ENCODE assay signal across 8 mouse cellular contexts in the genomic region with DNA sequence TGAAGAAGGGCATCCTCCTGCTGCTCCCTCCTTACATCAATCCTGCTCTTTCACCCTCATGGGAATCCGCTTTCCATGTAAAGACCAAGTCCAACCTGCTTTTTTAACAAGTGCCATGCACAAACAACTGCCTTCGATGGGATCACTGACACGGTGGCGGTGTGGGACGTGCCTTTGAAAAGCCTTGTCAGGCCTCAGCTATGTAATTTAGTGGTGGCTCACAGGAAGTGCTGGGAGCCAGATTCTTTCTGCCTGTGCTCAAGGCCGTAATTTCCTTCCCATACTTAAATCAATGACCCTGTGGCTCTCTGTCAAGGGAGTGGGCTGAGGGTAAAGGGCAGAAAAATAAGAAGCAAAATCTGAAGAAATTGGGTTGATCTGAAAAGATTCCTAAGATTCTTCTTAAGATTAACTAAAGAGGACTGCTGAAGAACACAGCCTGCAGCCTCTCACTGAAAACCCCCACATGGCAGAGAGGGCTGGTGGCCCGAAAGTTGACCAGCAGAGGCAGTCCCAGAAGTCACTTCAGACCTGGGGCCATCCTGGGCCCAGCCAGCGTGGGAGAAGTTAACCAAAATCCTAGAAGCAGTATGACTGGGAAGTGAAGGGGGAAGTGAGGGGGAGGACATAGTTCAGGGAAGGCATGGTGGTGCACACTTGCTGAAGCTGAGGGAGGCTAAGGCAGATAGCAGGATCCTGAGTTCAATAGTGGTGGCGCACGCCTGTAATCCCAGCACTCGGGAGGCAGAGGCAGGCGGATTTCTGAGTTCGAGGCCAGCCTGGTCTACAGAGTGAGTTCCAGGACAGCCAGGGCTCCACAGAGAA. TPM values are rescaled to one million over a fixed set of nuclear protein-coding genes. Genes with fewer than 3 reads are reported as not detected.
DNase-seq lines count a peak whose midpoint lies in the region; ATAC-seq and TF ChIP-seq lines count a peak whose summit lies in the region.

No protein-coding gene starts in this region.

- H3K9me3 ChIP-seq in embryonic facial prominence, embryonic 10.5 days = no peaks in the 10 kb centered on the region
- no peaks in the 10 kb centered on the region for H3K9me3 ChIP-seq in midbrain, postnatal 0 days (ENCODE audit: low read length)

- peaks cover 4% of the 10 kb centered on the region; the same call in 1 of the 2 replicates for H3K4me1 ChIP-seq in spleen, adult 2 months (ENCODE audit: control insufficient read depth, insufficient read depth, insufficient read length)
- H3K4me1 ChIP-seq in embryonic facial prominence, embryonic 10.5 days = peaks cover 17% of the 10 kb centered on the region
- H3K4me1 ChIP-seq in midbrain, postnatal 0 days (ENCODE audit: insufficient read depth, low read length) = 0 out of 2 replicates have a peak, but pooled peaks cover 3% of the 10 kb centered on the region

- no peaks in the 10 kb centered on the region for H3K36me3 ChIP-seq in spleen, adult 2 months (ENCODE audit: control insufficient read depth, insufficient read depth, low read length)
- peaks cover 11% of the 10 kb centered on the region for H3K36me3 ChIP-seq in embryonic facial prominence, embryonic 10.5 days (replicated peaks)
- H3K36me3 ChIP-seq in midbrain, postnatal 0 days (ENCODE audit: insufficient read depth, low read length) = no peaks in the 10 kb centered on the region

- H3K4me3 ChIP-seq in spleen, adult 2 months (ENCODE audit: extremely low read depth, insufficient read depth, insufficient read length) = no peak overlapping the region
- H3K4me3 ChIP-seq in embryonic facial prominence, embryonic 10.5 days = no peak overlapping the region
- no peak overlapping the region for H3K4me3 ChIP-seq in midbrain, postnatal 0 days (ENCODE audit: low read depth, low read length)

- peak overlapping the region; percentile 37 for H3K27ac ChIP-seq in spleen, adult 2 months (ENCODE audit: insufficient read depth, low read length)
- 0 out of 2 replicates have a peak overlapping the region, but pooled peaks have one; percentile 19 for H3K27ac ChIP-seq in embryonic facial prominence, embryonic 10.5 days (replicated peaks)
- H3K27ac ChIP-seq in midbrain, postnatal 0 days (ENCODE audit: low read depth, low read length) = peak overlapping the region; percentile 38; the same call in 1 of the 2 replicates

- no peaks in the 10 kb centered on the region for H3K27me3 ChIP-seq in spleen, adult 2 months (ENCODE audit: control insufficient read depth, insufficient read depth, low read length)
- H3K27me3 ChIP-seq in embryonic facial prominence, embryonic 10.5 days (replicated peaks; ENCODE audit: low read depth, poor library complexity, severe bottlenecking) = no peaks in the 10 kb centered on the region
- no peaks in the 10 kb centered on the region for H3K27me3 ChIP-seq in midbrain, postnatal 0 days (ENCODE audit: insufficient read depth, low read length)

- no peak overlapping the region for H3K4me2 ChIP-seq in midbrain, postnatal 0 days (ENCODE audit: low read depth, low read length, poor library complexity, severe bottlenecking)

- no peak for DNase-seq in spleen, adult 2 months (ENCODE audit: low read depth in 1 of 2, low spot score in 2 of 2)
- DNase-seq in spleen, postnatal 4 days (ENCODE audit: low spot score in 2 of 2) = no peak
- peak; percentile 20 for DNase-seq in embryonic facial prominence, embryonic 10.5 days (ENCODE audit: low spot score)
- DNase-seq in kidney, adult 8-10 months = peak; percentile 34 to 48
- no peak for DNase-seq in midbrain, postnatal 0 days (ENCODE audit: low spot score)
- no peak for DNase-seq in left cerebral cortex, adult 9 months (ENCODE audit: low spot score in 2 of 2)
- DNase-seq in gastrocnemius, postnatal 4 days (ENCODE audit: low spot score in 2 of 2) = no peak
- DNase-seq in urinary bladder, postnatal 10 days (ENCODE audit: low spot score) = no peak

- no peak for TF ChIP-seq CTCF in spleen, adult 2 months (IDR thresholded peaks at IDR 0.05; ENCODE audit: extremely low read depth, insufficient read depth, insufficient read length, insufficient replicate concordance)
- no peak for TF ChIP-seq CTCF in midbrain, postnatal 0 days (IDR thresholded peaks at IDR 0.05)

- ATAC-seq in midbrain, postnatal 0 days (ENCODE audit: low FRiP score) = no peak

- H3K9ac ChIP-seq in midbrain, postnatal 0 days (replicated peaks; ENCODE audit: low read length, poor library complexity, severe bottlenecking) = no peak overlapping the region

- no peak for TF ChIP-seq POLR2A in spleen, adult 2 months (IDR thresholded peaks at IDR 0.05; ENCODE audit: low read depth, low read length)

- WGBS in spleen, adult 2 months = 61% methylated on average over 13 of the region's 13 CpGs
- 64% methylated on average over 13 of the region's 13 CpGs for WGBS in embryonic facial prominence, embryonic 10.5 days
- WGBS in midbrain, postnatal 0 days = 62% methylated on average over 13 of the region's 13 CpGs

RNA-seq across cellular contexts. Expression of gene Arhgap35, which starts 33.3 kb away (rescaled TPM):
- 5.6 and 6.4 TPM in 2 replicates for polyA plus RNA-seq in spleen, adult 2 months (2012; rRNA removed)
- polyA plus RNA-seq in embryonic facial prominence, embryonic 10.5 days (2016; fragmentation: Nextera tagmentation; extraction: Ambion mirVana) = 32.4 and 32.6 TPM in 2 replicates
- 157 and 177 TPM in 2 replicates for total RNA-seq in midbrain, postnatal 0 days (2014; rRNA removed)
- polyA plus RNA-seq in midbrain, postnatal 0 days (2015; fragmentation: Nextera tagmentation; extraction: Ambion mirVana) = 25.3 and 26.9 TPM in 2 replicates
- total RNA-seq in gastrocnemius, postnatal 4 days (2021) = 10 to 100 TPM; 50.1 to 54.6 TPM

Comparison
In these comparisons a context has a peak if more than half of its experiments do, and no peak if none do; other contexts are left out.
1. DNase-seq: peak in embryonic facial prominence, embryonic 10.5 days (single experiment) and kidney, adult 8-10 months (2 of 2); none in spleen, adult 2 months (0 of 2), spleen, postnatal 4 days (0 of 2), midbrain, postnatal 0 days (single experiment), left cerebral cortex, adult 9 months (0 of 2), gastrocnemius, postnatal 4 days (0 of 2) and urinary bladder, postnatal 10 days (single experiment).
2. Peak in every context shown above with its lines, with median percentiles within 50 percentile points of each other: H3K27ac ChIP-seq.